Mouse (Mus musculus) heart, adult 2 months (tissue): ENCODE data around the gene Rft1. TPM values are rescaled to one million over a fixed set of nuclear protein-coding genes. Genes with fewer than 3 reads are reported as not detected.
"Not testable (repeated sequence)": the region's sequence is repeated elsewhere in the genome, so short reads cannot be mapped to it uniquely, and the experiment has no call there.

ENCODE experiments used
- DNase-seq, 2 experiments: peaks; one replicate each; pipeline ENCODE4 v3.0.0; 2021
- H3K27ac ChIP-seq: fragments of 200-600 bp; 2 replicates; pipeline ENCODE4 v1.8.1; 2022
- H3K27me3 ChIP-seq: fragments of 200-500 bp; 2 replicates; pipeline ENCODE4 v1.6.1; 2012; ENCODE audit warnings: mild to moderate bottlenecking, low read length, inconsistent platforms, mixed read lengths; ENCODE audit not compliant: control insufficient read depth, insufficient read depth
- H3K36me3 ChIP-seq: fragments of 200-500 bp; 2 replicates; pipeline ENCODE4 v1.6.1; 2012; ENCODE audit warnings: low read length, inconsistent platforms; ENCODE audit not compliant: control insufficient read depth, insufficient read depth
- H3K4me1 ChIP-seq: fragments of 200-500 bp; 2 replicates; pipeline ENCODE4 v1.6.1; 2011; ENCODE audit warnings: low read length; ENCODE audit not compliant: control insufficient read depth, insufficient read depth
- H3K4me3 ChIP-seq: fragments of 200-600 bp; 2 replicates; pipeline ENCODE4 v1.8.1; 2022
- H3K79me2 ChIP-seq: fragments of 200-500 bp; replicated peaks from 2 replicates; pipeline ENCODE4 v1.6.1; 2012; ENCODE audit warnings: mild to moderate bottlenecking, inconsistent platforms, low read length, moderate library complexity, mixed read lengths; ENCODE audit not compliant: control insufficient read depth, insufficient read depth
- H3K9ac ChIP-seq: fragments of 200-500 bp; 2 replicates; pipeline ENCODE4 v1.6.1; 2012; ENCODE audit warnings: low read depth, mild to moderate bottlenecking, control low read depth, inconsistent platforms, low read length, mixed read lengths
- CTCF ChIP-seq: fragments of 200-600 bp; IDR thresholded peaks from 2 replicates; pipeline ENCODE4 v1.8.1; 2022; ENCODE audit warnings: antibody characterized with exemption, mild to moderate bottlenecking, moderate library complexity
- EP300 ChIP-seq: fragments of 200-500 bp; IDR thresholded peaks from 2 replicates; pipeline ENCODE4 v1.6.1; 2011; ENCODE audit warnings: low read depth, low read length, control low read depth; ENCODE audit not compliant: insufficient read depth
- POLR2A ChIP-seq: fragments of 200-500 bp; IDR thresholded peaks from 2 replicates; pipeline ENCODE4 v1.6.1; 2011; ENCODE audit warnings: mild to moderate bottlenecking, low read depth, low read length, control low read depth; ENCODE audit not compliant: insufficient read depth
- WGBS: fragments of 180-500 bp; shearing (Covaris S2); methylation state at CpG from one replicate; pipeline ENCODE4 v1.1.7; 2018; 5-methylcytosine and 5-hydroxymethylcytosine counted together
- intact Hi-C: fragments of 180-260 bp; cut with DNase I; formaldehyde crosslinking; loops from one replicate; pipeline ENCODE4 v1.15.1; 2025
- polyA plus RNA-seq: library from polyadenylated mRNA; depleted of rRNA; stranded (reverse); fragments of >200 nt; gene quantifications from 2 replicates; pipeline ENCODE4 v1.2.3, GENCODE M21; 2012
- total RNA-seq, 2 experiments: library from RNA; stranded (reverse); gene quantifications; 2 replicates each; pipeline ENCODE4 v1.2.3; 2021

The Rft1 gene
- total and polyA plus RNA-seq, 3 experiments: 6.1 to 8.8 (median 8.1) TPM

GRCm38 (mm10) chr14:30715618-30716050 is 61.5 kb downstream of the Rft1 start:
- Histone ChIP-seq H3K4me1 (peaks cover 4% of the 10 kb centered on the region), H3K27ac (peak overlapping the region; percentile 90), H3K27me3 (no peaks in the 10 kb centered on the region), H3K9ac (peak overlapping the region; percentile 93), H3K36me3 (peaks cover 3% of the 10 kb centered on the region; the same call in 1 of the 2 replicates), H3K4me3 (peak overlapping the region; percentile 81), H3K79me2 (no peaks in the 10 kb centered on the region)
- under 1% methylated on average over 65 of the region's 68 CpGs for WGBS
- intact Hi-C loops: loop anchor here (5.0 to 10.0 kb wide), 3 partner anchors 112 to 229 kb away; partner anchors contain the start of genes Itih1 and Tmem110
- TF ChIP-seq EP300 (no peak), POLR2A (no peak), CTCF (no peak)
- peak; percentile 87 to 89 for DNase-seq

- intact Hi-C loops: loop anchor here (5.0 to 10.0 kb wide), 3 partner anchors 111 to 228 kb away; partner anchors contain the start of genes Itih1 and Tmem110
- no peak for TF ChIP-seq CTCF
- TF ChIP-seq EP300: no peak
- no peak for TF ChIP-seq POLR2A
Observed at GRCm38 (mm10) chr14:30716051-30716952, 62.1 kb downstream of the Rft1 start.

DNA sequence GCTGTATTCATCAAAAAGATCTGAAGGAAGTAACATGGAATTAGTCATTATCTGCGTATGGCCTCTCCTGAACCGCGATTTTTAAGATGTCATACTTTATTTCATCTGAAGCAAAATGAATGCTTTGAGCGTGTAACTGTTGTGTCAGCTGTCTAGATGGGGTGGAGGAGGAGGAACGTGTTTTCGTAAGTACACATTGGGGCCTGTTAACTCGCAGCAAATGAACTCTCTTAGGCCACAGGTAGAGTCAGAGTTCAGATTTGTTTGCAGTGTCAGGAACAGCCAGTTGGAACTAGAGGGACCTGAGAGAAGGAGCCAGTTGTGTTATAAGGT is 62.8 kb downstream of the Rft1 start:
- no peak overlapping the region for H3K27ac ChIP-seq
- WGBS: 13% methylated on average over 7 of the region's 7 CpGs
- H3K4me3 ChIP-seq: peak overlapping the region; percentile 81
- peaks cover 4% of the 10 kb centered on the region for H3K4me1 ChIP-seq
- intact Hi-C loops: loop anchor here (5.0 to 10.0 kb wide), 3 partner anchors 110 to 228 kb away; partner anchors contain the start of genes Itih1 and Tmem110
- no peaks in the 10 kb centered on the region for H3K27me3 ChIP-seq
- H3K79me2 ChIP-seq: no peaks in the 10 kb centered on the region
- TF ChIP-seq POLR2A: no peak
- TF ChIP-seq EP300: no peak
- no peak for TF ChIP-seq CTCF
- H3K9ac ChIP-seq: peak overlapping the region; percentile 93
- peak in 1 of 2 experiments; percentile 10 for DNase-seq
- H3K36me3 ChIP-seq: peaks cover 3% of the 10 kb centered on the region; the same call in 1 of the 2 replicates

More at GRCm38 (mm10) chr14:30716051-30716952, 62.1 kb downstream of the Rft1 start:
- peak; percentile 81 for DNase-seq
- Histone ChIP-seq H3K4me1 (peaks cover 4% of the 10 kb centered on the region), H3K27me3 (no peaks in the 10 kb centered on the region), H3K36me3 (peaks cover 3% of the 10 kb centered on the region; the same call in 1 of the 2 replicates), H3K9ac (peak overlapping the region; percentile 93), H3K27ac (peak overlapping the region; percentile 90), H3K79me2 (no peaks in the 10 kb centered on the region), H3K4me3 (peak overlapping the region; percentile 81)
- WGBS: 1% methylated on average over 88 of the region's 106 CpGs

- not testable (repeated sequence) for H3K27ac ChIP-seq, H3K4me3 ChIP-seq, H3K9ac ChIP-seq, H3K4me1 ChIP-seq, H3K79me2 ChIP-seq, H3K36me3 ChIP-seq, DNase-seq, H3K27me3 ChIP-seq
- intact Hi-C loops: loop anchor here (5.0 to 10.0 kb wide), 3 partner anchors 109 to 226 kb away; partner anchors contain the start of genes Itih1 and Tmem110
- WGBS: 100% methylated on average over 1 of the region's 1 CpGs
Observed at GRCm38 (mm10) chr14:30718696-30719095, 64.5 kb downstream of the Rft1 start.

GRCm38 (mm10) chr14:30719514-30719913 is 65.4 kb downstream of the Rft1 start:
- intact Hi-C loops: loop anchor here (5.0 to 10.0 kb wide), 3 partner anchors 108 to 225 kb away; partner anchors contain the start of genes Itih1 and Tmem110
- Histone ChIP-seq H3K36me3 (peaks cover 3% of the 10 kb centered on the region; the same call in 1 of the 2 replicates), H3K27ac (no peak overlapping the region), H3K4me1 (peaks cover 4% of the 10 kb centered on the region), H3K4me3 (no peak overlapping the region), H3K79me2 (peaks cover 4% of the 10 kb centered on the region), H3K9ac (no peak overlapping the region), H3K27me3 (no peaks in the 10 kb centered on the region)
- no peak for DNase-seq
- WGBS: 77% methylated on average over 1 of the region's 1 CpGs
- TF ChIP-seq CTCF (no peak), POLR2A (no peak), EP300 (no peak)

DNA sequence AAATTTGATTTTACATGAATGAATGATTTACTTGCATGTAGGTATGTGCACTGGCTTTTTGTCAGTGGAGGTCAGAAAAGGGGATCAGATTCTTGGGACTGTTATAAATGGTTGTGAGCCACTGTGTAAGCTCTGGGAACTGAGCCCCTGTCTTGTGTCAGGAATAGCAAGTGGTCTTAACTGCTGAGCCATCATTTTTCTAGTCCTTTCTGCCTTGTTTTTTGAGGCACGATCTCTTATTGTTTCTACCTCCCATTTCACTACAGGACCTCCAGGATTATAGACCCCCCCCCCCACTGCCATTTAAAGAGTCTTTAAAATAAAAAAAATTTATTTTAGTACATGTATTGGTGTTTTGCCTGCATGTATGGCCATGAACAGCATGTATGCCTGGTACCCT is 67.7 kb downstream of the Rft1 start:
- H3K36me3 ChIP-seq: peaks cover 3% of the 10 kb centered on the region; the same call in 1 of the 2 replicates
- H3K9ac ChIP-seq: no peak overlapping the region
- H3K4me1 ChIP-seq: peaks cover 4% of the 10 kb centered on the region
- intact Hi-C loops: no loop called here
- peaks cover 4% of the 10 kb centered on the region for H3K79me2 ChIP-seq
- no peak overlapping the region for H3K27ac ChIP-seq
- 92% methylated on average over 1 of the region's 1 CpGs for WGBS
- no peaks in the 10 kb centered on the region for H3K27me3 ChIP-seq
- no peak for TF ChIP-seq CTCF
- no peak for TF ChIP-seq EP300
- TF ChIP-seq POLR2A: no peak
- DNase-seq: no peak
- no peak overlapping the region for H3K4me3 ChIP-seq
